Mouse (Mus musculus) A20 (cell line): Measurements from ENCODE around the gene Impg2.

ENCODE experiments used
- DNase-seq: peaks from one replicate; pipeline ENCODE4 v3.0.0-alpha.2; 2011; ENCODE audit warnings: low read depth, low spot score

Impg2 gene

GRCm38 (mm10) chr16:56204051-56204450 is at the start of gene Impg2:
TSS of gene Impg2 (plus strand) at chr16:56204313.
- no peak for DNase-seq

- no peak for DNase-seq
These were observed 40.6 kb upstream of the Impg2 start for GRCm38 (mm10) chr16:56163466-56163865.

- DNase-seq: no peak
These were observed 33.9 kb upstream of the Impg2 start for GRCm38 (mm10) chr16:56170247-56170646.

DNA sequence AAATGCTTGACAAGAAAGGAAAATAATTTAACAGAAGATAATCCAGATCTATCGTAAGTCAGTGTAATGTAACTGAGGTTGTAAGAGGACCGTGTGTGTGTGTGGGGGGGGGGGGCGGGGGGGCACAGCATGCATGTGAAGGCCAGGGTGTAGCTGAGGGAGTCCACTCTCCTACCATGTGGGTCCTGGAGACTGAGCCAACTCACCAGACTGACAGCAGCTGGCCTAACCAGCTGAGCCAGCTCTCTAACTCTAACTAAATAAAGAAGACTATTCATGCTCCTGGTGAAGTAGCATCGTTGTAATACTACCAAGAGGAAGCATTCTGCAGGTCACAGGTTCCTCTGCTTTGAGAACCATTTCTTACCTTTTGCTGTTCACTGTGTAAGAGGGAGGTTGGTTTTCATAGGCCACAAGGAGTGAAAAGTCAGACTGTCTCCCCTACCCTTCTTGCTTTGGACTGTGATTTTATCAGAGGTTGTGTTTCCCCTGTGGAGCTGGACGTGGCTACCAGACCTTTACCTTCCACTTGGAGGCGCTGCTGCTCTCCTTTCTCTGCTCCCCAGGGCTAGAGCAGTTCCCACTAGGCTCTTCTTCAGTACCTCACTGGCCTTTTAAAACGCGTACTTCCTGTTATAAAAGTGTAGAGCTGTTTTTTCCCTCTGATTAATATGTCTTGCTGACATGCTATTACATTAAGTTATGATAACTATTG is 28.1 kb upstream of the Impg2 start:
- peak; percentile 44 for DNase-seq

DNA sequence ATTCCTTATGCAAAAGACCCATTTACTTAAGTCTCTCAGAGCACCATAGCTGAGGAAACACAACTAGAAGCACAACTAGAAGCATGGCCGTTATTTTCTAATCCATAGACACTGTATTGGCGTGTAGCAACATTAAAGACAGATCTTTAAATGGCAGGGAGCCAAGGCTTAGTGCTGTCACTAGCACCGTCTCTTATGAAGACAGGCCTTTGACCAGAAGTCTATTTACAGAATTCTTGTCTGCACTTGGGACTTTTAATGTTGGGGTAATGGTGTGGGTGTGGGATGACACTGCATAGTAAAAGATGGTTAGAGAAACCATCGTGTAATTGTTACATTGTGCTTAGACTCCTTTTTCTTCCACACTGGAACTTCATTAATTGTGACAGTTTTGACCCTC is 17.2 kb upstream of the Impg2 start:
- DNase-seq: no peak

DNA sequence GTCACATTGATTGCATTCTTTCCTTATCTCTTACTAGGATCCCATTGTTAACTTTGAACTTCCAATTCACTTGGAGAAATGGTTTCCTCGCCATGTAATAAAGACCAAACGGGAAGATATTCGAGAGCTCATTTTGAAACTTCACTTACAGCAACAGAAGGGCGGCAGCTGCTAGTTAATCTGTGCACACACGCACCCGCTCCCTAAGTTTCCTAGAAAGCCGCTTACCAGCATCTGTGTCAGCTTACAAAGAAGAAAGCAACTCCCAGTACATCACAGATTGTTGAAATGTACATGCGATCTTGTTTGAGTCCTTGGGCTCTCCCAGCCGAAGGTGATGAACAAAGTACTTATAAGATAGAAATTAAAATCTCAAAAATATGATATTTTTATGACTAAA is 15.9 kb upstream of the Impg2 start:
- no peak for DNase-seq

GRCm38 (mm10) chr16:56212740-56213139 is 8.6 kb downstream of the Impg2 start:
- DNase-seq: no peak

- DNase-seq: no peak
These were observed 23.6 kb downstream of the Impg2 start for GRCm38 (mm10) chr16:56227686-56228085.

- DNase-seq: no peak
These were observed 25.3 kb downstream of the Impg2 start for GRCm38 (mm10) chr16:56229455-56229854.

GRCm38 (mm10) chr16:56231300-56231699 is 27.2 kb downstream of the Impg2 start:
- peak; percentile 57 for DNase-seq

GRCm38 (mm10) chr16:56232736-56233135 is 28.6 kb downstream of the Impg2 start:
- no peak for DNase-seq

- no peak for DNase-seq
These were observed 41.9 kb downstream of the Impg2 start for GRCm38 (mm10) chr16:56246031-56246430.

DNA sequence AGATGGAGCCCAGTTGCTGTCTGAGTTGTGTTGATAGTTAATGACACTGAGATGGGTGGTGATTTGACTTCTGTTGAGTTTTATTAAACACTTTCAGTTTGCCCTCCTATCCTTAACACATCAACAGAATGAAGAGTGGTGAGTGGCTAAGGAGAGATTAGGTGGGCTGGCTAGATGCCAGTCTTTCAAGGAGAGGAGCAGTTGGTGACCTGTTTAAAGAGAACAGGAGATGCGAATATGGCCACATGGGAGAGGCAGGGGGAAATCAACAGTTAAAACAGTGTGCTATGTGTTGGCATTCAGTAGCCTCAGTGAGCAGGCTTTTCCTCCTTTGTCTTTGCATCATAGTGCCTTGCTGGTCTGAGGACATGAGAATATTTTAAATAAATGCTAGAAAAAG is 69.8 kb downstream of the Impg2 start:
- no peak for DNase-seq

GRCm38 (mm10) chr16:56279060-56279459 is 74.9 kb downstream of the Impg2 start:
- no peak for DNase-seq

DNA sequence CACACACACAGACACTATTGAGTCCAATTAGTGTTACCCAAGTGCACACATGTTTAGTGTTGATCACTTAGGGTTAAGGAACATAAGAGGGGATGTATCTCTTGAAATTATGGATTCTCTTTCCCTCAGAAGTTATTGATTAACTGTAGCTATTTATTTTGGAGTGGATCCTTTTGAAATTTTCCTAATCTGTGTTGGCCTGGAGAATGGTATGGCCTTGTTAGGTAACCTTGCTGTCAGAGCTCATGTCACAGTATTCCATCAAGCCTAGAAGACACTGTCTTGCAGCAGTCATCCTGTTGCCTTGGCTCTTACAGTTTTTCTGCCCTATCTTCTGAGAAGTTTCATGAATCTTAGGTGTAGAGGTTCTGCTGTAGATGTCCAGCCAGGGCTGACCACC is 75.6 kb downstream of the Impg2 start:
- no peak for DNase-seq

DNA sequence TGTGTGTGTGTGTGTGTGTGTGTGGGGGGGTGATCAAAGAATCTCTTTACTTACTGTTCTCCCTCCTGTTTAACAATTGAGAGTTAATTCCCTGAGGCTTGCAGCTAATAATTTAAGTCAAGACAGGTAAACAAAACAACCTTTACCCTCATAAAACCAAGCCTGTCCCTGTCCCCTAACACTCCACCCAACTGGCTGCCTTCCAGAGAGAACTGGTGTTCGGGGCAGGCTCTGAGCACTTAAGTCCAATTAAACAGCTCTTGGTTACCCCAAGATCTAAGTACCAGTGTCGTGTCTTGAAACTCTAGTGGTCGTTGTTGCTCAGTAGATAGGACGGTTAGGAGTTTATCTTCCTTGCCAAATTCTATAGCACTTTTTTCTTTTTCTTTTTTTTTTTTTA is 77.2 kb downstream of the Impg2 start:
- DNase-seq: no peak

GRCm38 (mm10) chr16:56283330-56283729 is 79.2 kb downstream of the Impg2 start:
- no peak for DNase-seq

- DNase-seq: no peak
These were observed 79.8 kb downstream of the Impg2 start for GRCm38 (mm10) chr16:56283873-56284272.

GRCm38 (mm10) chr16:56286076-56286475 is 82.0 kb downstream of the Impg2 start:
- DNase-seq: no peak

GRCm38 (mm10) chr16:56286977-56287376 is 82.9 kb downstream of the Impg2 start:
- DNase-seq: no peak

DNA sequence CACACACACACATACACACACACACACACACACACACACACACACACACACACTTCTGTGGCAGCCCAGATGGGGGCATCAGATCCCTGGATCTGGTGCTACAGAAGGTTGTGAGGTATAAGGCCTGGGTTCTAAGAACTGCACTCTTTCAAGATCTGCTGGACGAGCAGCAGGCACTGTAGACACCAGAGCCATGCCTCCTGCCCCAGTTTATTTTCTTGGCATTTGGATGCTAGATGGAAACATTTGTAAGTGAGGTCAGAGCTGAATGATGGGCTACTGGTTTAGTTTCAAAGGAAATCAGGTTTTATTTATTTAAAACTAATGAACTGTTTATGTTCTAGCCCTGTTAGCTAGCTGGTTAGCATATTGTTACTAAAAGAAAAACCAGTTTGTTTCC is 90.8 kb downstream of the Impg2 start:
- no peak for DNase-seq

DNA sequence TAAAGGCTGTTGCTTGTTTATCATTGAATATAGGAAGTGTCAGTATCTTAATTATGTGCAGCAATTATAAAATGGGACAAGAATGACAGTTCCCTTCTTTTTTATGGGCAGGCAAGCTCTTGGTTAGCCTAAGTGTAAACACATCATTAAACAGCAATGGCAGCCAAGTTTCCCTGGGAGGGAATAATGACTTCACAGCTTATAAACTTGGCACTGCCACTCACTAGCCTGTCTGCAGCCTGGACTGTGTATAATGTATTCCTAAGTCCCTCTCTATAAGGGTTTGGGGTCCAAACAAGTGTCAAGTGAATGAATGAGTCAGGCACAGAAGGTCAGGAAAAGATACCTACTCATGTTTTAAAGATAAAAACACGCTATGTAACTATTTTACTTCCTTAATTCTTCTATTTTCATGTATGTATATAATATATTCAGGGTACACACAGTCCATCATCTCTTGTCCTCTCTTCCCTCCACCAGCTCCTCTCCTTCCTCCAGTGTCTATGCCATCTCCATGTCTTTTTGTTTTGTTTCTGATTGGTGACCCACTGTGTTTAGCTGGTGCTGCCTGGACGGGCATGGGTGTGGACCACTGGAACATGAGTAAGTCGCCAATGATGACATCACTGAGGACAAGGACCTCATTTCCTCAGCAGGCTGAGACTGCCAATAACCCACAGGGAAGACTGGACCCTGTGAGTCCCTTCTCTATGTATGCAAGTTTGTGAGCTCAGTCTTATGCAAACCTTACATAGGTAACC is 92.0 kb downstream of the Impg2 start:
- no peak for DNase-seq

DNA sequence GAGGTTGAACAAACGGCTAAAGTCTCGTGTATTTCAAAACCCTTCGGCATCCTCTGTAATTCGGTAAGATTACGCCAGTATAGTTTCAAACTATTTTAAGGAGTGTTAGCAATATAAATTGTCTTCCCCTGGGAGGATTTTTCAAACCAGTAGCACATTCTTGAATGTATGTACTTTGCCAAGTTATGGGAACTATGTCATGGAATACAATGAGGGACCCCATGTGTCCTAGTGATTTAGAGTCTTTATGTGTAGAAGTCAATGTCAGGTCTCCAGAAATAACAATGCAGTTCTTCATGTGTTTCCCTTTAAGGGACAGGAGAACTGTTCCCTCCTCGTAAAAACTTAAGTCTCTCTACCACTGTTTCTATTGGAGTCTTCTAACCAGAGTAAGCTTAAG is 94.1 kb downstream of the Impg2 start:
- no peak for DNase-seq
